Mouse (Mus musculus): ENCODE measurements around the gene Olfr1312.

DNA sequence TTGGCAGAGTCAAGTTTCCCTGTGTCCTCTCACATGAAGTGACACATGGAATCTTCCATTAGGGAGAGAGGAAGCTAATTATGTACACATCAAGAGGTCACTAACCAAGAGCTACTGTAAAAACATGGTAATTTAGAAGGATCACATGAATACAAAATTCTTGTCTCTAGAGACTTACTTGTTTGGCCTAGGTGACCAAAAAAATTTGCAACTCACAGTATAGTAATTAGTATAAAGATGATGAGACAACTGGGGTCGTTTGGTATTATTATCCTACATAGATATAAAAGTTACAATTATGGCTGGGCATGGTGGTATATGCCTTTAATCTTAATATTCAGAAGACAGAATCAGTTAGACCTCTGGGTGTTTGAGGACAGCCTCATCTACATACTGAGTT is at the start of gene Olfr1312:
- TF ChIP-seq CTCF (IDR thresholded peaks at IDR 0.05; ENCODE audit: control insufficient read depth, insufficient read depth, insufficient read length) (no peak), USF1 (IDR thresholded peaks at IDR 0.05; ENCODE audit: low read depth) (no peak), MYOD1 (IDR thresholded peaks at IDR 0.05; ENCODE audit: control insufficient read depth, insufficient read length, low read depth) (no peak), MYOG (IDR thresholded peaks at IDR 0.05; ENCODE audit: control insufficient read depth, extremely low read depth, insufficient read length) (no peak)
